Mouse (Mus musculus) neural tube, embryonic 15.5 days (tissue): Measurements from ENCODE around the gene Txndc11. TPM values are rescaled to one million over a fixed set of nuclear protein-coding genes. Genes with fewer than 3 reads are reported as not detected.
"Not testable (repeated sequence)": the region's sequence is repeated elsewhere in the genome, so short reads cannot be mapped to it uniquely, and the experiment has no call there.

Experiments used
- ATAC-seq: fragments of 200-750 bp; cut with Nextera tagmentation; 2 replicates; pipeline ENCODE4 v1.8.0; 2017; ENCODE audit warnings: mild to moderate bottlenecking, moderate TSS enrichment, moderate library complexity; ENCODE audit not compliant: low FRiP score
- H3K27ac ChIP-seq: fragments of 300-500 bp; sonication (generic); replicated peaks from 2 replicates; pipeline ENCODE4 v1.5.1; 2015; ENCODE audit warnings: mild to moderate bottlenecking, inconsistent platforms
- H3K27me3 ChIP-seq: fragments of 300-500 bp; sonication (generic); replicated peaks from 2 replicates; pipeline ENCODE4 v1.6.1; 2015; ENCODE audit warnings: inconsistent platforms
- H3K36me3 ChIP-seq: fragments of 300-500 bp; sonication (generic); 2 replicates; pipeline ENCODE4 v1.6.1; 2015; ENCODE audit warnings: inconsistent platforms
- H3K4me1 ChIP-seq: fragments of 300-500 bp; sonication (generic); 2 replicates; pipeline ENCODE4 v1.6.1; 2015; ENCODE audit warnings: inconsistent platforms
- H3K4me2 ChIP-seq: fragments of 300-500 bp; sonication (generic); 2 replicates; pipeline ENCODE4 v1.6.1; 2015; ENCODE audit warnings: inconsistent platforms, mild to moderate bottlenecking, moderate library complexity
- H3K4me3 ChIP-seq: fragments of 300-500 bp; sonication (generic); replicated peaks from 2 replicates; pipeline ENCODE4 v1.5.1; 2015; ENCODE audit warnings: mild to moderate bottlenecking, inconsistent platforms
- H3K9ac ChIP-seq: fragments of 300-500 bp; sonication (generic); replicated peaks from 2 replicates; pipeline ENCODE4 v1.6.1; 2015; ENCODE audit warnings: mild to moderate bottlenecking, inconsistent platforms
- H3K9me3 ChIP-seq: fragments of 300-500 bp; sonication (generic); replicated peaks from 2 replicates; pipeline ENCODE4 v1.6.1; 2016; ENCODE audit warnings: inconsistent platforms
- WGBS: fragments of 180-500 bp; shearing (Covaris S2); methylation state at CpG from one replicate; pipeline ENCODE4 v1.1.7; 2015; ENCODE audit warnings: mixed read lengths; 5-methylcytosine and 5-hydroxymethylcytosine counted together
- polyA plus RNA-seq: library from polyadenylated mRNA; unstranded; fragments of >200 nt; fragmentation: Nextera tagmentation; extraction: Ambion mirVana; gene quantifications from 2 replicates; pipeline ENCODE4 v1.2.1, GENCODE M21; 2015

Txndc11 gene
- polyA plus RNA-seq, result 28.7 and 29.3 TPM in 2 replicates

- H3K9me3 ChIP-seq, result no peaks in the 10 kb centered on the region
- peak within 1 kb of the TSS; percentile 88 for H3K9ac ChIP-seq
- peaks cover 29% of the 10 kb centered on the region for H3K4me1 ChIP-seq
- ATAC-seq, result peak; percentile 99
- H3K4me3 ChIP-seq, result peak within 1 kb of the TSS; percentile 87
- H3K36me3 ChIP-seq, result peaks cover 21% of the 10 kb centered on the region
- peak within 1 kb of the TSS; percentile 61 for H3K4me2 ChIP-seq
- WGBS, result 0% methylated on average over 79 of the region's 80 CpGs
- peak within 1 kb of the TSS; percentile 94 for H3K27ac ChIP-seq
- H3K27me3 ChIP-seq, result no peaks in the 10 kb centered on the region
Measured at GRCm38 (mm10) chr16:11134348-11135344, at the start of gene Txndc11. Gene Txndc11, minus strand, starts transcription at chr16:11134650.

DNA sequence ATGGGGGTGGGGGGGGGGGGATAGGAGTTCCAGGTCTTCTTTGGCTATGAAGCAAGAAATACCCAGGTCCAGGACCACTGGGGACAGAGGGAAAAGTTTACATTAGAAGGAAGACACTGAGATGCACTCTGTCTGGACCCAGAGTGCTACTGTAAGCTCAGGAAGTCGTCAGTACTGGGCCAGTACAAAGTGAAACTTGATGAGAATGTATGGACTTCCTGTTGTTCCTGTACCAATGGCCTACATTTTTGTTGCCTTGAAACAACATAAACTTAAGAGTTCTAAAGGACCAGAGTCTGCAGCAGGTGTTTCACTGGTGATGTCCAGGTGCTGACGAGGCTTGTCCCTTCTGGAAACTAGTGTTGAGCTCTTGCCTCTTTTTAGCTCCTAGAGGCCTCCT, 43.0 kb upstream of the Txndc11 start:
- Histone ChIP-seq H3K4me3 (no peak overlapping the region), H3K4me2 (no peak overlapping the region), H3K27me3 (0 out of 2 replicates have a peak, but pooled peaks cover 2% of the 10 kb centered on the region), H3K4me1 (peaks cover 24% of the 10 kb centered on the region), H3K9me3 (no peaks in the 10 kb centered on the region), H3K27ac (no peak overlapping the region), H3K9ac (no peak overlapping the region), H3K36me3 (no peaks in the 10 kb centered on the region)
- ATAC-seq, result no peak
- WGBS, result 77% methylated on average over 2 of the region's 2 CpGs

DNA sequence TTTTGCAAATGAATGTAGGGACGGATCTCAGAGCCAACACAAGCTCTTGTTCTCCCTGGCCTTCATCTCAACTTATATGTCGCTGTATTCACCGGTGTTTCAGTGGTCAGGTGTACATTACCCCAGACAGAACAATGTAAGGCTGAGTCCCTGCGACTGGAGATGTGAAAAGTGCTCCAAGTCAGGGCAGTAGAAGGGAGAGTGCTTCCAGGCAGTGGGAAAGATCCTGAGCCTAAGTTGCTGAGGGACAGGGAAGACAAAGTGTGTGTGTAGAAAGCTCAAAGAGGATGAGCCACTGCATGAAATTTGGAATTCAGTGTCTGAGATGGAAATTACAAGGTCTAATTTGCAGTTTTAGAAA, 42.4 kb upstream of the Txndc11 start:
- Histone ChIP-seq H3K4me3 (peak overlapping the region; percentile 86), H3K27me3 (0 out of 2 replicates have a peak, but pooled peaks cover 2% of the 10 kb centered on the region), H3K9me3 (no peaks in the 10 kb centered on the region), H3K27ac (peak overlapping the region; percentile 91), H3K4me1 (peaks cover 24% of the 10 kb centered on the region), H3K9ac (peak overlapping the region; percentile 86), H3K36me3 (no peaks in the 10 kb centered on the region), H3K4me2 (peak overlapping the region; percentile 83)
- WGBS, result 4% methylated on average over 4 of the region's 4 CpGs
- no peak for ATAC-seq

DNA sequence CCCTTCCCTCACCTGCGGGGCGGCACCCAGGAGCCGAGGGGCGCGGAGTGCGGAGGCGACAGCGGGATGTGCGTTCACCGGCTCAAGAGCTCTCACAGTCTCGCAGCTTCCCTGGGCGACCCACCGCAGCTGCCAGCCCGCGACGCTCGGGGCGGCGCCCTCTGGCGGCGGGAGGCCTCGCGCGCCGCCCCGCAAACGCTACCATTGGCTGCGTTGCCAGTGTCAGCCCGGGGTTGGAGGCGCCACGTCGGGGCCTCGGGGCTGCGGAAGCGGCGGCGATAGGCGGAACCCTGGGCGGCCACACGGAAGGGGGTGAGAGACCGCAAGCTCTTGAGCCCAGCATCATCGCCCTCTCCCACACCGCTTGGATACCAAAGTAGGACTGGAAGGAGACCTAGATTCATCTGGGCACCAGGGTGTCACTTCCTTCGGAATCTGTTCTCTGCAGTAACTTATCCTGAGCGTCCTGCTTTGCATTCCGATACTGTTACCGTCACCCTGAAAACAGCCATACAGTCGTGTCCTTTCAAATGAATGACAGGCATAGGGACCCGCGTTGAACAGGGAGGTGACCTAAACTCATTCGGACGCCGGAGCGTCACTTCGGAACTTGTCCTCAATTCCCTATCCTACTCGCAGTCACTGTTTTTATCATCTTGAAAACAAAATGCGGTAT, 41.9 kb upstream of the Txndc11 start, which contains the start of gene Zc3h7a:
Gene Zc3h7a (minus strand): TSS at position 186 of the 676 bp plus-strand sequence.
- Histone ChIP-seq H3K4me3 (peak within 1 kb of the TSS; percentile 86), H3K27ac (peak within 1 kb of the TSS; percentile 91), H3K27me3 (0 out of 2 replicates have a peak, but pooled peaks cover 2% of the 10 kb centered on the region), H3K9ac (peak within 1 kb of the TSS; percentile 86), H3K9me3 (no peaks in the 10 kb centered on the region), H3K4me1 (peaks cover 24% of the 10 kb centered on the region), H3K4me2 (peak within 1 kb of the TSS; percentile 83), H3K36me3 (no peaks in the 10 kb centered on the region)
- WGBS, result under 1% methylated on average over 57 of the region's 57 CpGs
- peak; percentile 94 for ATAC-seq

- ATAC-seq, result peak; percentile 66
- H3K27ac ChIP-seq, result peak overlapping the region; percentile 91
- WGBS, result under 1% methylated on average over 51 of the region's 72 CpGs
- H3K9me3 ChIP-seq, result no peaks in the 10 kb centered on the region
- peak overlapping the region; percentile 83 for H3K4me2 ChIP-seq
- peaks cover 24% of the 10 kb centered on the region for H3K4me1 ChIP-seq
- 0 out of 2 replicates have a peak, but pooled peaks cover 2% of the 10 kb centered on the region for H3K27me3 ChIP-seq
- H3K36me3 ChIP-seq, result no peaks in the 10 kb centered on the region
- peak overlapping the region; percentile 86 for H3K9ac ChIP-seq
- peak overlapping the region; percentile 86 for H3K4me3 ChIP-seq
Measured at GRCm38 (mm10) chr16:11175489-11176207, 41.2 kb upstream of the Txndc11 start.

DNA sequence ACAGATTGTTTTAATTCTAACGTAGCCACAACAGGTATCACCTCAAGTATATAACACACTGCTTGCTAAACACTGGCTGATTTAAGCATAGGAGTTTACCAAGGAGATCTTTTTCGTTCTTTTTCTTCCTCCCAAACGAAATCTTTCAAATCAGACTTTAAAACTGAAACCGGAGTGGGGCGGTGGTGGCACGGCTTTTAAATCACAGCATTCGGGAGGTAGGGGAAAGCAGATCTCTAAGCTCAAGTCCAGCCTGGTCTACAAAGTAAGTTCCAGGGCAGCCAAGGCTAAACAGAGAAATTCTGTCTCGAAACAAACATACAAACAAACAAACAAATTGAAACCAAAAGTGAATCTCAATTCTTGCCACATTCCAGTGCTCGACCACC, 40.6 kb upstream of the Txndc11 start:
- 8% methylated on average over 9 of the region's 9 CpGs for WGBS
- Histone ChIP-seq H3K9me3 (no peaks in the 10 kb centered on the region), H3K4me1 (peaks cover 24% of the 10 kb centered on the region), H3K36me3 (no peaks in the 10 kb centered on the region), H3K27me3 (0 out of 2 replicates have a peak, but pooled peaks cover 2% of the 10 kb centered on the region), H3K27ac (peak overlapping the region; percentile 91), H3K4me2 (peak overlapping the region; percentile 83), H3K9ac (peak overlapping the region; percentile 86), H3K4me3 (peak overlapping the region; percentile 86)
- no peak for ATAC-seq

- H3K9ac ChIP-seq, result peak overlapping the region; percentile 86; the same call in 1 of the 2 replicates
- H3K27ac ChIP-seq, result peak overlapping the region; percentile 91; the same call in 1 of the 2 replicates
- H3K27me3 ChIP-seq, result 0 out of 2 replicates have a peak, but pooled peaks cover 2% of the 10 kb centered on the region
- H3K4me3 ChIP-seq, result peak overlapping the region; percentile 86
- no peak for ATAC-seq
- peak overlapping the region; percentile 83 for H3K4me2 ChIP-seq
- no peaks in the 10 kb centered on the region for H3K9me3 ChIP-seq
- no peaks in the 10 kb centered on the region for H3K36me3 ChIP-seq
- peaks cover 24% of the 10 kb centered on the region for H3K4me1 ChIP-seq
- WGBS, result 7% methylated on average over 10 of the region's 10 CpGs
Measured at GRCm38 (mm10) chr16:11174671-11175081, 40.2 kb upstream of the Txndc11 start.

- Histone ChIP-seq H3K4me1 (peaks cover 18% of the 10 kb centered on the region), H3K36me3 (no peaks in the 10 kb centered on the region), H3K4me3 (no peak overlapping the region), H3K4me2 (no peak overlapping the region), H3K9me3 (no peaks in the 10 kb centered on the region), H3K27ac (no peak overlapping the region), H3K27me3 (no peaks in the 10 kb centered on the region), H3K9ac (no peak overlapping the region)
- no peak for ATAC-seq
- WGBS, result 94% methylated on average over 6 of the region's 6 CpGs
Measured at GRCm38 (mm10) chr16:11171679-11172078, 37.2 kb upstream of the Txndc11 start.

DNA sequence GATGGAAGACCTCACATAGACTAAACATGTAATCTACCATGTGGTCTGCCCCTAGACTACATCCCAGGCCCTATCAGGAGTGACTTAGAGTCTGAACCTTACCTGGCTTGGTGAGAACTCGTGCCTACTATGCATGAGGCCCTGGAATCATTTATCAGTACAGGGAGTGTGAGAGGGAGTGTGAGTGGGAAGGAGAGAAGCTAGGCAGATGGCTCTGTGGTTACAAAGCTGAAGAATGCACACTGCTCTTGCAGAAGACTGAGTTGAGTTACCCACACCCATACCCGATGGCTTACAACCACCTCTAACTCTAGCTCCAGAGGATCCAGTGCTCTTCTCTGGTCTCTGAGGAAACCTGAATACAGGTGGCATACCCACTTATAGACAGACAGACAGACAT, 32.0 kb upstream of the Txndc11 start:
- 95% methylated on average over 2 of the region's 2 CpGs for WGBS
- H3K9ac ChIP-seq, result no peak overlapping the region
- no peaks in the 10 kb centered on the region; the same call in 1 of the 2 replicates for H3K4me1 ChIP-seq
- peaks cover 14% of the 10 kb centered on the region for H3K36me3 ChIP-seq
- H3K27me3 ChIP-seq, result no peaks in the 10 kb centered on the region
- ATAC-seq, result no peak
- H3K4me2 ChIP-seq, result no peak overlapping the region
- H3K4me3 ChIP-seq, result no peak overlapping the region
- H3K9me3 ChIP-seq, result no peaks in the 10 kb centered on the region
- no peak overlapping the region for H3K27ac ChIP-seq

DNA sequence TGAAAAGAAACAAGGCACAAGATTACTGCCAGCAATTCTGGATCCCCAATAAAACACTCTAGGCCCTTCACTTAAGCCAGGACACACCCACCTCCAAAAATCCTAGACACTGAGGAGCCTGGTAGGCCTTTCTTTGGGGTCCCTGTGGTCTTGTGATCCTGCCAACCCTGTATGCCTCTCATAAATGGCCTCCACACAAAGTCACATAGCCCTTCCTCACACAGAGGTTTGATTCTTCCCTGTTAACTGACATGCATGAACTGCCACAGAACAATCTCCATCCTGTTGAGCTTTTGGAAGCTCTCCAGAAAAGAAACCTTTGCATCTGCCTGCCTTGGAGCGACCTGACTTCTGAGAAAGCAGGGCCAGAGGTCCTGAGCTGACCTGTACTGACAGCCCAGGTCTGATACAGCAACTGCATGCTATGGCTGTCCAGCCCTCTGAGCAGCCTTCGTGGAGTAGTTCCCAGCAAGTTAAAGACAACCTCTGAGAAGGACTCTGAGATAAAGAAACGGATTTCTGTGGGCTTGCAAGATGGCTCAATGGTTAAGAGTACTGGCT, 30.3 kb upstream of the Txndc11 start:
- Histone ChIP-seq H3K9me3 (no peaks in the 10 kb centered on the region), H3K9ac (no peak overlapping the region), H3K27me3 (no peaks in the 10 kb centered on the region), H3K4me2 (no peak overlapping the region), H3K36me3 (peaks cover 14% of the 10 kb centered on the region), H3K4me3 (no peak overlapping the region), H3K4me1 (no peaks in the 10 kb centered on the region), H3K27ac (no peak overlapping the region; the same call in 1 of the 2 replicates)
- ATAC-seq, result no peak
- 75% methylated on average over 3 of the region's 3 CpGs for WGBS

- not testable (repeated sequence) for H3K4me1 ChIP-seq, H3K9ac ChIP-seq, H3K9me3 ChIP-seq, ATAC-seq, H3K4me2 ChIP-seq, H3K4me3 ChIP-seq, H3K27ac ChIP-seq, H3K27me3 ChIP-seq
- H3K36me3 ChIP-seq, result peaks cover 59% of the 10 kb centered on the region
- 88% methylated on average over 2 of the region's 3 CpGs for WGBS
Measured at GRCm38 (mm10) chr16:11157721-11158120, 23.3 kb upstream of the Txndc11 start.
